Mouse (Mus musculus) midbrain, embryonic 13.5 days (tissue): ENCODE data around the gene Sdccag8. TPM values are rescaled to one million over a fixed set of nuclear protein-coding genes. Genes with fewer than 3 reads are reported as not detected.

Experiments used
- ATAC-seq: fragments of 200-750 bp; cut with Nextera tagmentation; 2 replicates; pipeline ENCODE4 v1.8.0; 2017; ENCODE audit warnings: mild to moderate bottlenecking, moderate TSS enrichment, moderate library complexity
- H3K27ac ChIP-seq: fragments of 300-500 bp; sonication (generic); 2 replicates; pipeline ENCODE4 v1.5.1; 2015; ENCODE audit warnings: inconsistent platforms, mild to moderate bottlenecking, moderate library complexity
- H3K27me3 ChIP-seq: fragments of 300-500 bp; sonication (generic); 2 replicates; pipeline ENCODE4 v1.6.1; 2015; ENCODE audit warnings: mild to moderate bottlenecking, inconsistent platforms
- H3K36me3 ChIP-seq: fragments of 300-500 bp; sonication (generic); 2 replicates; pipeline ENCODE4 v1.6.1; 2015; ENCODE audit warnings: mild to moderate bottlenecking, inconsistent platforms
- H3K4me1 ChIP-seq: fragments of 300-500 bp; sonication (generic); replicated peaks from 2 replicates; pipeline ENCODE4 v1.6.1; 2015; ENCODE audit warnings: inconsistent platforms
- H3K4me2 ChIP-seq: fragments of 300-500 bp; sonication (generic); replicated peaks from 2 replicates; pipeline ENCODE4 v1.6.1; 2015; ENCODE audit warnings: moderate library complexity, mild to moderate bottlenecking, inconsistent platforms
- H3K4me3 ChIP-seq: fragments of 300-500 bp; sonication (generic); replicated peaks from 2 replicates; pipeline ENCODE4 v1.5.1; 2015; ENCODE audit warnings: mild to moderate bottlenecking, inconsistent platforms
- H3K9ac ChIP-seq: fragments of 300-500 bp; sonication (generic); replicated peaks from 2 replicates; pipeline ENCODE4 v1.6.1; 2015; ENCODE audit warnings: mild to moderate bottlenecking, inconsistent platforms
- H3K9me3 ChIP-seq: fragments of 300-500 bp; sonication (generic); 2 replicates; pipeline ENCODE4 v1.6.1; 2016; ENCODE audit warnings: mild to moderate bottlenecking, inconsistent platforms
- WGBS: fragments of 180-500 bp; shearing (Covaris S2); methylation state at CpG from one replicate; pipeline ENCODE4 v1.1.7; 2015; 5-methylcytosine and 5-hydroxymethylcytosine counted together
- microRNA counts: library from miRNA; unstranded; fragments of <30 nt; microRNA quantifications from one replicate; lab custom pipeline; 2016
- microRNA-seq: library from miRNA; unstranded; fragments of <30 nt; microRNA quantifications from one replicate; pipeline ENCODE4, GENCODE M21; 2016
- polyA plus RNA-seq: library from polyadenylated mRNA; unstranded; fragments of >200 nt; fragmentation: Nextera tagmentation; extraction: Ambion mirVana; gene quantifications from 2 replicates; pipeline ENCODE4 v1.2.1, GENCODE M21; 2015

Sdccag8 gene
- polyA plus RNA-seq, 1 experiment from 2014 or later = 24.2 TPM

- WGBS = 84% methylated on average over 11 of the region's 11 CpGs
- peaks cover 3% of the 10 kb centered on the region; the same call in 1 of the 2 replicates for H3K36me3 ChIP-seq
- no peaks in the 10 kb centered on the region for H3K27me3 ChIP-seq
- no peak for ATAC-seq
- H3K4me1 ChIP-seq = 0 out of 2 replicates have a peak, but pooled peaks cover 3% of the 10 kb centered on the region
- no peak overlapping the region for H3K4me2 ChIP-seq
- H3K4me3 ChIP-seq = no peak overlapping the region
- H3K9me3 ChIP-seq = no peaks in the 10 kb centered on the region
- no peak overlapping the region for H3K9ac ChIP-seq
- no peak overlapping the region for H3K27ac ChIP-seq
Observed at GRCm38 (mm10) chr1:177051366-177051963, 237.0 kb downstream of the Sdccag8 start.

- Histone ChIP-seq H3K4me2 (no peak overlapping the region), H3K27ac (no peak overlapping the region), H3K36me3 (peaks cover 3% of the 10 kb centered on the region; the same call in 1 of the 2 replicates), H3K27me3 (no peaks in the 10 kb centered on the region), H3K4me3 (no peak overlapping the region), H3K9me3 (no peaks in the 10 kb centered on the region), H3K4me1 (0 out of 2 replicates have a peak, but pooled peaks cover 3% of the 10 kb centered on the region), H3K9ac (no peak overlapping the region)
- ATAC-seq = no peak
- 56% methylated on average over 2 of the region's 2 CpGs for WGBS
Observed at GRCm38 (mm10) chr1:177054891-177055290, 240.4 kb downstream of the Sdccag8 start.

GRCm38 (mm10) chr1:177061761-177062160, 247.3 kb downstream of the Sdccag8 start:
- Histone ChIP-seq H3K9ac (no peak overlapping the region), H3K9me3 (no peaks in the 10 kb centered on the region), H3K27ac (no peak overlapping the region), H3K4me1 (no peaks in the 10 kb centered on the region), H3K27me3 (no peaks in the 10 kb centered on the region), H3K4me2 (no peak overlapping the region), H3K36me3 (peaks cover 9% of the 10 kb centered on the region), H3K4me3 (no peak overlapping the region)
- 84% methylated on average over 2 of the region's 2 CpGs for WGBS
- ATAC-seq = no peak

GRCm38 (mm10) chr1:177065732-177066131, 251.3 kb downstream of the Sdccag8 start:
- Histone ChIP-seq H3K9ac (no peak overlapping the region), H3K4me1 (no peaks in the 10 kb centered on the region), H3K27ac (no peak overlapping the region), H3K36me3 (peaks cover 7% of the 10 kb centered on the region), H3K27me3 (no peaks in the 10 kb centered on the region), H3K4me3 (no peak overlapping the region), H3K4me2 (no peak overlapping the region), H3K9me3 (no peaks in the 10 kb centered on the region)
- no peak for ATAC-seq

- Histone ChIP-seq H3K27me3 (no peaks in the 10 kb centered on the region), H3K4me1 (no peaks in the 10 kb centered on the region), H3K9me3 (no peaks in the 10 kb centered on the region), H3K36me3 (peaks cover under 1% of the 10 kb centered on the region), H3K4me3 (no peak overlapping the region), H3K9ac (no peak overlapping the region), H3K4me2 (no peak overlapping the region), H3K27ac (no peak overlapping the region)
- 70% methylated on average over 8 of the region's 8 CpGs for WGBS
- ATAC-seq = no peak
Observed at GRCm38 (mm10) chr1:177067123-177067646, 252.7 kb downstream of the Sdccag8 start.

- Histone ChIP-seq H3K9ac (no peak overlapping the region), H3K36me3 (no peaks in the 10 kb centered on the region), H3K4me1 (no peaks in the 10 kb centered on the region), H3K27ac (no peak overlapping the region), H3K4me2 (no peak overlapping the region), H3K4me3 (no peak overlapping the region), H3K27me3 (no peaks in the 10 kb centered on the region), H3K9me3 (no peaks in the 10 kb centered on the region)
- WGBS = 94% methylated on average over 2 of the region's 2 CpGs
- no peak for ATAC-seq
Observed at GRCm38 (mm10) chr1:177069161-177069560, 254.7 kb downstream of the Sdccag8 start.

MicroRNA genes within 50 kb of the gene (microRNA counts, 519-probe panel; counts per million panel counts)
- microRNA mmu-miR-350 (lab: Ali Mortazavi, UCI) = 5,000 counts per million, percentile 87 among the panel's probes with 10 or more counts

Small RNAs within 50 kb of the gene (microRNA-seq; reads per million reads assigned to microRNA genes)
- gene Gm25993 (not detected), gene Mir350 (867 reads per million, percentile 78 among the genes with 10 or more reads in this experiment)

Other genes starting within 250 kb of the Sdccag8 start
- 124 and 140 TPM in 2 replicates for gene Cep170, start 593 bp upstream of the Sdccag8 start, polyA plus RNA-seq